Mouse (Mus musculus) ovary, postnatal 36 days (tissue): ENCODE results near the gene Lpxn.

ENCODE experiments used
- DNase-seq: peaks from one replicate; pipeline ENCODE4 v3.0.0; 2022; ENCODE audit warnings: low spot score, mixed read lengths

The Lpxn gene

GRCm38 (mm10) chr19:12805730-12806129 lies 9.7 kb downstream of the Lpxn start:
- no peak for DNase-seq

GRCm38 (mm10) chr19:12806214-12806613 lies 10.2 kb downstream of the Lpxn start:
- DNase-seq, result no peak

- DNase-seq, result no peak
Measured at GRCm38 (mm10) chr19:12812644-12813364, 16.8 kb downstream of the Lpxn start.

- DNase-seq, result no peak
Measured at GRCm38 (mm10) chr19:12813883-12814282, 17.9 kb downstream of the Lpxn start.

- no peak for DNase-seq
Measured at GRCm38 (mm10) chr19:12818507-12818906, 22.5 kb downstream of the Lpxn start.

GRCm38 (mm10) chr19:12820383-12820782 lies 24.4 kb downstream of the Lpxn start:
- DNase-seq, result no peak

GRCm38 (mm10) chr19:12824549-12824948 lies 28.6 kb downstream of the Lpxn start:
- no peak for DNase-seq

GRCm38 (mm10) chr19:12830823-12831430 lies 34.9 kb downstream of the Lpxn start:
- no peak for DNase-seq

GRCm38 (mm10) chr19:12831559-12831958 lies 35.6 kb downstream of the Lpxn start:
- DNase-seq, result no peak

GRCm38 (mm10) chr19:12833625-12834024 lies 37.6 kb downstream of the Lpxn start:
- DNase-seq, result no peak

GRCm38 (mm10) chr19:12838507-12838906 lies 42.5 kb downstream of the Lpxn start:
- no peak for DNase-seq

GRCm38 (mm10) chr19:12846382-12846781 lies 50.4 kb downstream of the Lpxn start, which contains the start of gene Gm5244:
TSS of gene Gm5244 (plus strand) at chr19:12846682.
- DNase-seq, result no peak

- DNase-seq, result no peak
Measured at GRCm38 (mm10) chr19:12856983-12857382, 61.0 kb downstream of the Lpxn start, which contains the start of gene Olfr1444. TSS of gene Olfr1444 (plus strand) at chr19:12857283.
